Mouse (Mus musculus) cerebellum, adult (tissue): ENCODE measurements around the gene Dach1.

ENCODE experiments used
- ATAC-seq: cut with Nextera tagmentation; 2 replicates; pipeline ENCODE4 v1.9.2; 2017; ENCODE audit warnings: mild to moderate bottlenecking, moderate library complexity, mixed read lengths; ENCODE audit not compliant: insufficient number of reproducible peaks, low FRiP score, low TSS enrichment

The Dach1 gene

DNA sequence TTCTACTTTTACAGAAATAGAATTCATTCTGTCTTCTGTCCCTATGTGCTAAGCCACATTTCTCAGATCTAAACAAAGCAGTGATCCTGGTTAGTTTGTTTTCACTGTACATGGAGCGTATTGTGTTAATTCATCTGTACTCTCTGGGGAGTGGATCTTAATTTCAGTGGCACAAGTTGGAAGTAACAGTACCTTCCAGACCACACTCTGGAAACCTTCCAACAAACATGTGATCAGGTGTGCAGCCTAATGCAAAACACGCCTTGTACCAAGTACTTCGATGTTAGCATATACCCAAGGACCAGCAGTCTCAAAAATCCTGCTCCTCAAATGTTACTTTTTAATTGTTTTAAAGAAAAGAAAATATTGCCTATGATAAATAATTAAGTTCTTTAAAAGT, 121.9 kb downstream of the Dach1 start:
- ATAC-seq, result no peak

- no peak for ATAC-seq
Measured at GRCm38 (mm10) chr14:98046960-98047359, 122.6 kb downstream of the Dach1 start.

- ATAC-seq, result no peak
Measured at GRCm38 (mm10) chr14:98038524-98038923, 131.0 kb downstream of the Dach1 start.

GRCm38 (mm10) chr14:98037175-98037574, 132.4 kb downstream of the Dach1 start:
- no peak for ATAC-seq

GRCm38 (mm10) chr14:98035261-98035660, 134.3 kb downstream of the Dach1 start:
- no peak for ATAC-seq

DNA sequence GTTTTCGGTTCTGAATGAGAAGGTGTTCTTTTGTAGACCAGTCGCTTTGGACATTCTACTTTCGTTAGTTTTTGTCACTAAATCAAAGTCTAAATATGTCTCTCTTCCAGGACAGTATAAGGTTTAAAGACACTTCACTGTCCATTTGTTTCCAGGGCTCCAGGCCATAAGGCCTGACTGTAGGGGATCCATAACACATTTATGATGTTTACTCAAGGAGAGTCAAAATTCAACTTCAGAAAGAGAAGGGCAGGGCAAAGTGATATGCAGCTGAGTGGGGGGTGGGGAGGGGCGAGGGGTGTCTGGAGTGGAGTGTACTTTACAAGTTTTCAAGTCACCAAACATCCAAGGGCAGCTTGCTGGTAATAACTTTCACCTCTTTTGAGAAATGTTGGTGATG, 146.0 kb downstream of the Dach1 start:
- no peak for ATAC-seq

DNA sequence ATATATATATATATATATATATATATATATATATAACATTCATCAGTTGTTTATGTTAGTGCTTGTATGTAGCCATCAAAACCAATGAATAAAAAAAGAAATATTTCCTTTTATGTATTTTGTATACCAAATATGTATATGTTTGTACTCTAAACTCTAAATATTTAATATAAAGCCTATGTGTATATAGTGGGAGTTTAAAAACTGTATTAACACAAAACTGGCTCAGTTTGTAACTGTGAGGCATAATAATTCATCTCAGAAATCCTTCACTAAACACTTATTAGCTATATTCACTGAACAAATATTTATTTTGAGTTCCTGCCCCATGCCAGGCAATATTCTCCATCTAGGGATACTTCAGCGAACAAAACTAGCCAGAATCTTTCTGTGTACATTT, 155.5 kb downstream of the Dach1 start:
- ATAC-seq, result no peak

DNA sequence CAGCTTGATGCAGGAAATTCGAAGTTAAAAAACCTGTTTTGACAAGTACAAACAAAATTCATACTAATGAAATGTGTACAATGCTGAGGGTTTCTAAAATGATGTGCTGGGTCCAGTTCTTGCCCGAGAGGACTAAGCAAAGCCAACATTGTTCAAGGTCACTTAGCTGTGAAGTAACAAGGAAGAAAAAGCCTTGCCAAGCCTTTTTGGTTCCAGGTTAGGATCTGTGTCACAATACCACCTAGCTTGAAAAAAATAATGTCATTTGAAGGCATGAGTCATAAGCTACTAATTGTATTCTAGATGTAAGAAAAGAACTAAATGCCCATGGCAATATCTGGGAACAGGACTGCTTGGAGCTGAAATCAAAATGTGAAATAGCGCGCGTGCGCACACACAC, 161.1 kb downstream of the Dach1 start:
- ATAC-seq, result no peak

DNA sequence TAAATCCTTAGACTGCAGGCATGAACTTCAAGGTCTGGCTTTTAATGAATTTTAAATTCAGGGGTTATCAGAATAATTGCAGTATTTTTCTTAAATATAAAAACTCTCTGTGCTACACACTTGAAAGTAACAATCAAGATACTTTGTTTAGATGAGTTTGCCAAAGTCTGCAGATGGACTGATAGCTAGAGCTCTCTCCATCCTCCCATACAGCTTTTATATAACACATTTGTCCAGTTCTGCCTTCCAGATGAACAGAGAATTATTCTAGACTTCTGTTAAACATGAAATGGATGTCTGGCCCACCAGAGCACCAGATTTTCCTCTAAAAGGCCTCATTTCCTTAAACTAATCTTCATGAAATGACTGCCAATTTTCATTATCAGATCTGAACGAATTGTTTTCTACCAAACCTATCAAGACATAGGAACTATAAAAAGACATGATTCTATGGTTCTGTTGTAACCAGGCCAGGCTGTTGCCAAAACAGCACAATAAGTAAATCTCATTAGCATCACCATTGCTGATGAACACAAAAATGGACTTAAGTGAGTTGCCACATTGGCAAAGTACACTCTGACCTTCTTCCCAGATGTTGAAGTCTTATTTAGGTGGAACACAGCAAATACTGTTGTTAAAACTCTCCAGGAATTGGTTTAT, 167.4 kb downstream of the Dach1 start:
- no peak for ATAC-seq

GRCm38 (mm10) chr14:97998584-97998983, 171.0 kb downstream of the Dach1 start:
- no peak for ATAC-seq

GRCm38 (mm10) chr14:97983251-97983650, 186.3 kb downstream of the Dach1 start:
- no peak for ATAC-seq

DNA sequence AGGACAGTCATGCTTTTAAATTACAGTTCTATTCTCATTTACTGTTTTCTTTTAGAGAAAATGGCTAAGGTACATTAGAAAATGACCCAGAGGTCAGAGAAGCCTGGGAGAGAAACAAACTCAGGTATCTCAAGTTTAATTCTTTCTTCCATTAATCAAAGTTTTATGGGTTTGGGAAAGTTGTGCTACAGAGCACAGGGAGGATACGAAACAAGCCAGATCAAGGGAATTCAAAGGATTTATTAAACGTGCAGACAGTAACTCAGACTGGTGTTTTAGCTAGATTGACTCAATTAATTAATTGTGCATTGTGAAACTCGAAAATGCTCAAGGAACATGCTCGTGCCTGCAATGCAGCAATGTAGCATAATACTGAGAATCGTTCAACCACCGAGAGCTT, 186.9 kb downstream of the Dach1 start:
- ATAC-seq, result no peak

DNA sequence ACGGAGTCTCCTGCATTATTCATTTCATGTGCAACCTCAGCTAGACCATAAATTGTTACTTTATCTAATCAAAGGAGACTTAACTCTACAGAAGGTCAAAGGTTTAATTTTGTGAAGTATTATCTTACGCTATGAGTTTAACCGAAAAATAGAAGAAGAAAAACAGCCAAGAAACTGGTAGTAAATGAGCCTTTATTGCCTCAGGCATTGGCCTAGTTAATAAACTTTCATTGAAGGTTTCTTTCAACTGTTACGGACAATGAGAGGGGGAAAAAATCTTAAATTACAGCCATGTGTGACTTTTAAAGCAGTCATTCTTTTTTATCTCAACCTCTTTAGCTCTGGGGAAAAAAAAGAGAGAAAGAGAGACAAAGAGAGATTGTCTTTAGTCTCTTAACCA, 188.7 kb downstream of the Dach1 start:
- ATAC-seq, result no peak

DNA sequence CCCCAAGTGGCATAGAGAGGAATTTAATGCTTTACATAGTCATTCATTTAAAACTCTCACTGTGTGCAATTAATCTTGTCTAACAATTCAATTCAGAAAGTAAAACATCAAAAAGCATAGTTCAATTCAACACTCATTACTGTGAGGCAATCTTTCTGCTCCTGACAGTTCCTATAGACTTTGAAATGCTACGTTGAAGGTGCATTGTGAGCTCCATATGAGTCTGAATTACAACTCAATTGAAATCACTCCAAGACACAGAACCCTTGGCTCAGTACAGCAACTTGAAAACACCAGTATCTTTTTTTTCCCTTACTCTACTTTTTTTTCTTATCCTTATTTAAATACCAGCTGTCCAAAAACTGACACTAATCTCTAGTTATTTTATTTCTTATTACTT, 193.5 kb downstream of the Dach1 start:
- ATAC-seq, result no peak

DNA sequence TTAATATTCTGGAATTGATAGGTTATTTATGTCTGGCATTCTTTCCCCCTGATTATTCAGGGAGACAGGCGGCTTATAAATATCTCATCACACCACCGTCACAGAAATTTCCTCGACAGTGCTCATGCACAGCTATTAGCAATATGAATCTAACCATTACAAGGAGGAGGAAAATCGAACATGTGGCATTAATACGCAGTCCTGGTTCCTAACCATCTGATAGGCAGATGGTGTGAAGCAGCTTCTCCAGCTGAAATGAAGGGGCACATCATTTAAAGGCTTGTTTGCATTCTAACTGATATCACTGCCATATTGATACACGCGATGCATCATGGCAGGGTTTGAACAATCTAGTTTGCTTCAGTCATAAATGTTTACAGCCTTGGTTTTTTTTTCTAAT, 194.1 kb downstream of the Dach1 start:
- no peak for ATAC-seq

DNA sequence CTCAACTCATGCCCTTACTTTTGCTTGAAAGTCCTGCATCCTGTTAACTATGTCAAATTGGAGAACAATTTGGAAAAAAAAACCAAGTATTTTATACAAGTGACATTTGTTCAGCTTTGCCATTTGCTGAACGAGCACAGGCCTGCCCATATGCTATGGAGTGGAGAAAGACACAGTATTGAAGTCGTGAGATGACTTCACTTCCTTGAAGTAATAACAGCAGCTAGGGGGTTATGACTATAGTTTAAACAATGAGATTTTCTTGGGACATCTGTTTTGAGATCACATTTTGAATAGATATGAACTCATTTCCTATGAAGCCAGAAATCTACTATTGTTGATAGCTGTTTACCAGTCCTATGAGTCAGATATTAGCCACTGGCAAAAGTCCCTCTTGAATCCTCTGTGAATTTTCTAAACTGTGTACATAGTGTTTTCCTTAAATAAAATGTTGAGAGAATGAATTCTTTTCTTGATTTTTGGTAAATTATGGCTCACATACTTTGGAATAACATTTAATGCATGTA, 205.0 kb downstream of the Dach1 start:
- ATAC-seq, result no peak

DNA sequence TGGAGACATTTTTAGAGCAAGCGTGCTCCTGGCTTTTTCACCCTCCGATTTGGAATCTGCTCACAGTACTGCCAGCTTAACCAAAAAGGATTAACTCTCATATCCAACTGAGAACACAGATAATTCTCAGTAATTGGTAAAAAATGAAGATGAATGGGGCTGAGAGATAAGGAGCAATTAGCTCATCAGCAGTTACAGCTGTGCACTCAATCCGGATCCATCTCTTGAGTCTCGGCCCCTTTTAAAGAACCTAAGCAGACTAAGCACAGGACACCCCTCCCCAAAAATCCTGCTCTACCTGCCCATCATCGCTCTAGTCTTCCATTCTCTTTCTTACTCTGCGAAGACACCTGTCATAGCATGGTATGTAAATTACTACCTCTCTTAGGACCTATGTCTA, 205.9 kb downstream of the Dach1 start:
- ATAC-seq, result no peak

- ATAC-seq, result no peak
Measured at GRCm38 (mm10) chr14:97956356-97956755, 213.2 kb downstream of the Dach1 start.

DNA sequence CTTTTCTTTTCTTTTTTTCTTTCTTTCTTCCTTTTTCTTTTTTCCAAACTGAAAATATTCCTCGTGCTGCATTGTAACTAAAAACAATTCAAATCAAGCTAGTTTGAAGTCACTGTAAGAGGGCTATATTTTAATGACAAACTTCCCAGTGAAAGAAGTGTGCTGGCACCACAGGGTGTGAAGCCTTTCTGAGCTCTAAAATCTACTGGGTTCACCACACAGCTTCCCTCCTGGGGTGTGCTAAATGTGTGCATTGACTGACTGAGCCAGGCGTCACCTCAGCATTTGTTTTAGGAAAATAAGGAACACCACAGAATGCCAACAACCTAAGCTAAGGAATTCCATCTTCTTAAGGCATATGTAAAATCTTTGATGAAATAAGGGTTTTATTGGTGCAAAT, 224.1 kb downstream of the Dach1 start:
- no peak for ATAC-seq

GRCm38 (mm10) chr14:97944643-97945268, 224.8 kb downstream of the Dach1 start:
- ATAC-seq, result no peak

DNA sequence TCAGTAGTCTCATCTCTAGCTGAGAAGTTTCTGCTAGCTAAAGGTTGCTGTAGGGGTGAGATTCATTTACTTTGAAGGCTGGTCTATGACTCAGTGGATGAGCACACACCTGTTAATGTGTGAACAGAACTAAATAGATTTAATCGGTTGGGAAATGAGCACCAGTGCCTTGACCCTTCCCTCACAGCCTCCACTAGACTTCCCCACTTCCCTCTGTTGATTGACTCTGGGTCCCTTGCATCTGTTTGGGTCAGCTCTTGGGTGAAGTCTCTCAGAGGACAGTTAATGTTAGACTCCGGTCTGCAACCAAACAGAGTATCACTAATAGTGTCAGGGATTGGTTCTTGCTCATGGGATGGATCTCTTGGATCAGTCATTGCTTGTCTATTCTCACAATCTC, 227.2 kb downstream of the Dach1 start:
- ATAC-seq, result no peak

- ATAC-seq, result no peak
Measured at GRCm38 (mm10) chr14:97896622-97897021, 272.9 kb downstream of the Dach1 start.
